Mouse (Mus musculus): ENCODE measurements at regions not wholly inside any gene's neighbourhood (a gene's known extent, or its start where the extent isn't known, plus 50 kb on each side); places are given as distances from the start of the nearest gene placed in this dataset.

GRCm38 (mm10) chr9:116452050-116452449, 276.9 kb upstream of the Tgfbr2 start:
- TF ChIP-seq CTCF (IDR thresholded peaks at IDR 0.05; ENCODE audit: insufficient read depth, low read length) (no peak), POLR2A (IDR thresholded peaks at IDR 0.05; ENCODE audit: borderline replicate concordance, extremely low read depth, low read depth, low read length) (no peak)

Data from lung, adult 2 months (tissue).